Mouse (Mus musculus) urinary bladder, adult 2 months (tissue): ENCODE results near the gene Eif4g3. TPM values are rescaled to one million over a fixed set of nuclear protein-coding genes. Genes with fewer than 3 reads are reported as not detected.

Experiments
- DNase-seq: peaks from one replicate; pipeline ENCODE4 v3.0.0; 2022; ENCODE audit warnings: low spot score
- polyA plus RNA-seq: library from polyadenylated mRNA; depleted of rRNA; stranded (reverse); fragments of >200 nt; gene quantifications from 2 replicates; pipeline ENCODE4 v1.2.3, GENCODE M21; 2012

Gene Eif4g3
- polyA plus RNA-seq, 1 experiment, result 64.2 TPM

GRCm38 (mm10) chr4:138063372-138064265, 70.8 kb downstream of the Eif4g3 start:
- no peak for DNase-seq

GRCm38 (mm10) chr4:138064882-138065592, 72.2 kb downstream of the Eif4g3 start:
- DNase-seq, result no peak

- no peak for DNase-seq
Measured at GRCm38 (mm10) chr4:138065593-138066169, 72.9 kb downstream of the Eif4g3 start.

- no peak for DNase-seq
Measured at GRCm38 (mm10) chr4:138066421-138066820, 73.6 kb downstream of the Eif4g3 start.

- DNase-seq, result no peak
Measured at GRCm38 (mm10) chr4:138067858-138068257, 75.0 kb downstream of the Eif4g3 start.

GRCm38 (mm10) chr4:138068598-138068997, 75.8 kb downstream of the Eif4g3 start:
- DNase-seq, result no peak

GRCm38 (mm10) chr4:138069371-138069770, 76.5 kb downstream of the Eif4g3 start:
- DNase-seq, result no peak

GRCm38 (mm10) chr4:138071497-138071896, 78.7 kb downstream of the Eif4g3 start:
- DNase-seq, result no peak

GRCm38 (mm10) chr4:138073086-138073485, 80.3 kb downstream of the Eif4g3 start:
- DNase-seq, result no peak

- DNase-seq, result no peak
Measured at GRCm38 (mm10) chr4:138073531-138073930, 80.7 kb downstream of the Eif4g3 start.

- no peak for DNase-seq
Measured at GRCm38 (mm10) chr4:138074896-138075584, 82.2 kb downstream of the Eif4g3 start.

- no peak for DNase-seq
Measured at GRCm38 (mm10) chr4:138077663-138078295, 85.0 kb downstream of the Eif4g3 start.

- DNase-seq, result no peak
Measured at GRCm38 (mm10) chr4:138079234-138079633, 86.4 kb downstream of the Eif4g3 start.

- DNase-seq, result no peak
Measured at GRCm38 (mm10) chr4:138082466-138082865, 89.6 kb downstream of the Eif4g3 start.

- no peak for DNase-seq
Measured at GRCm38 (mm10) chr4:138084103-138084502, 91.3 kb downstream of the Eif4g3 start.

- DNase-seq, result no peak
Measured at GRCm38 (mm10) chr4:138084851-138085573, 92.2 kb downstream of the Eif4g3 start.

GRCm38 (mm10) chr4:138086949-138087348, 94.1 kb downstream of the Eif4g3 start:
- DNase-seq, result no peak

- DNase-seq, result no peak
Measured at GRCm38 (mm10) chr4:138089512-138089911, 96.7 kb downstream of the Eif4g3 start.

- DNase-seq, result no peak
Measured at GRCm38 (mm10) chr4:138091562-138092194, 98.9 kb downstream of the Eif4g3 start.

- DNase-seq, result no peak
Measured at GRCm38 (mm10) chr4:138100456-138100855, 107.6 kb downstream of the Eif4g3 start.
